Mouse (Mus musculus) megakaryocyte, embryonic 14.5 days (primary cell): ENCODE measurements around the gene H1foo.

ENCODE experiments used
- FLI1 ChIP-seq: IDR thresholded peaks from 2 replicates; pipeline ENCODE4 v1.6.1; 2012; ENCODE audit warnings: low read length, inconsistent platforms, mixed read lengths
- GATA1 ChIP-seq: IDR thresholded peaks from 3 replicates; pipeline ENCODE4 v1.6.1; 2012; ENCODE audit warnings: mixed read lengths, low read length, inconsistent platforms, borderline replicate concordance

GRCm38 (mm10) chr6:115919876-115920275 is 24.9 kb upstream of the H1foo start:
- no peak for TF ChIP-seq GATA1
- no peak for TF ChIP-seq FLI1
